Comparison of ENCODE assay signal across 25 mouse cellular contexts in the genomic region with DNA sequence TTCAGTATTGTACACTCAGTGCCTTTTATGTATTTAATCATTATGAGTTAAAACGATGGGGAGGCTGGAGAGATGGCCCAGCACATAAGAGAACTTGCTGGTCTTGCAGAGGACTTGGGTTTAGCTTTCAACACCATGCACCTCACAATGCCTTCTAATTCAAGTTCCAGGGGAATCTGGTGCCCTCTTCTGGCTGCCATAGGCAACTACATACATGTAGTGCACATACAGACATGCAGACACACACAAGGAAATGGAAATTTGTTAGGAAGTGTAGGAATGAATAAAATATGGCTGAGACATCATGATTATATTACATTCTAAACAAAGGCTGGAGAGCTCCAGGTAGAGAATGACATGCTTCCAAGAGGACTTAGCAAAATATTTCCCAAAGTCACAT.
DNase-seq lines count a peak whose midpoint lies in the region; ATAC-seq and TF ChIP-seq lines count a peak whose summit lies in the region.
"Had no signal": no experiment of that assay in that cellular context is flagged by ENCODE, and none has a peak within 500 bp of the region (broad histone marks: within the 10 kb centered on the region; RNA-seq: fewer than 3 reads in every experiment).

No protein-coding gene starts in this region.

- DNase-seq in lung, embryonic 14.5 days, result no peak
- no peak for DNase-seq in lung, adult 2 months
- peak; percentile 37 for DNase-seq in R1 (ENCODE audit: low read depth, low spot score)
- DNase-seq in left cerebral cortex, postnatal 14 days (ENCODE audit: low spot score in 2 of 2), result no peak
- DNase-seq: adrenal gland, postnatal 14 days; cerebellum, adult 11 months; cerebellum, adult 9-10 months; cerebellum, postnatal 36 days; gastrocnemius, postnatal 14 days; heart, postnatal 36 days; kidney, adult 18-20 months; midbrain, embryonic 14.5 days; thymus, postnatal 25 days had no signal

- no peak for TF ChIP-seq POLR2A in lung, adult 2 months (IDR thresholded peaks at IDR 0.05; ENCODE audit: borderline replicate concordance, extremely low read depth, low read depth, low read length)

- no peak for ATAC-seq in forebrain, embryonic 15.5 days (replicated peaks)
- ATAC-seq in forebrain, embryonic 16.5 days, result no peak
- ATAC-seq in intestine, postnatal 0 days, result no peak
- ATAC-seq in intestine, embryonic 16.5 days, result no peak
- ATAC-seq in lung, embryonic 14.5 days (ENCODE audit: insufficient read depth), result no peak

- intact Hi-C loops in left cerebral cortex, postnatal 14 days (cut with DNase I), result no loop called here

- no peaks in the 10 kb centered on the region for H3K4me1 ChIP-seq in forebrain, embryonic 15.5 days
- H3K4me1 ChIP-seq in forebrain, embryonic 16.5 days (replicated peaks; ENCODE audit: control insufficient read depth, insufficient read depth, low read length), result no peaks in the 10 kb centered on the region
- no peaks in the 10 kb centered on the region for H3K4me1 ChIP-seq in intestine, postnatal 0 days (replicated peaks; ENCODE audit: control insufficient read depth, insufficient read depth, low read length)
- H3K4me1 ChIP-seq in intestine, embryonic 16.5 days (ENCODE audit: control insufficient read depth, insufficient read depth, low read length), result no peaks in the 10 kb centered on the region
- H3K4me1 ChIP-seq in lung, embryonic 14.5 days (ENCODE audit: insufficient read depth), result no peaks in the 10 kb centered on the region; the same call in none of the 2 replicates
- H3K4me1 ChIP-seq in lung, adult 2 months (ENCODE audit: control insufficient read depth, insufficient read depth, low read length), result no peaks in the 10 kb centered on the region
- H3K4me1 ChIP-seq: hindbrain, embryonic 12.5 days; limb, embryonic 10.5 days; stomach, embryonic 15.5 days had no signal

- 0 out of 2 replicates have a peak, but pooled peaks cover 3% of the 10 kb centered on the region for H3K9me3 ChIP-seq in forebrain, embryonic 15.5 days
- no peaks in the 10 kb centered on the region for H3K9me3 ChIP-seq in forebrain, embryonic 16.5 days (ENCODE audit: control insufficient read depth, low read length)
- no peaks in the 10 kb centered on the region for H3K9me3 ChIP-seq in intestine, postnatal 0 days (ENCODE audit: control insufficient read depth)
- H3K9me3 ChIP-seq in intestine, embryonic 16.5 days (ENCODE audit: control insufficient read depth, low read length), result peaks cover 3% of the 10 kb centered on the region; the same call in 1 of the 2 replicates
- peaks cover 4% of the 10 kb centered on the region; the same call in 1 of the 2 replicates for H3K9me3 ChIP-seq in lung, embryonic 14.5 days (ENCODE audit: low read depth, low read length)
- H3K9me3 ChIP-seq: limb, embryonic 15.5 days; stomach, embryonic 15.5 days had no signal

- peak; percentile 26; the same call in 1 of the 2 replicates for TF ChIP-seq CTCF in intestine, postnatal 0 days (IDR thresholded peaks at IDR 0.05; ENCODE audit: low read depth)
- TF ChIP-seq CTCF in lung, embryonic 14.5 days (IDR thresholded peaks at IDR 0.05; ENCODE audit: low read depth), result peak; percentile 40
- TF ChIP-seq CTCF in lung, adult 2 months (IDR thresholded peaks at IDR 0.05; ENCODE audit: insufficient read depth, low read length), result no peak

- peak overlapping the region; percentile 86 for H3K27ac ChIP-seq in forebrain, embryonic 15.5 days (replicated peaks)
- no peak overlapping the region for H3K27ac ChIP-seq in forebrain, embryonic 16.5 days (ENCODE audit: low read length)
- no peak overlapping the region for H3K27ac ChIP-seq in intestine, postnatal 0 days (ENCODE audit: low read depth, low read length)
- no peak overlapping the region for H3K27ac ChIP-seq in intestine, embryonic 16.5 days (ENCODE audit: low read length)
- no peak overlapping the region for H3K27ac ChIP-seq in lung, embryonic 14.5 days (ENCODE audit: low read depth)
- H3K27ac ChIP-seq: hindbrain, embryonic 12.5 days; limb, embryonic 10.5 days; liver, embryonic 14.5 days; macrophage; stomach, embryonic 15.5 days had no signal

- WGBS in forebrain, embryonic 15.5 days, result 97% methylated on average over 1 of the region's 1 CpGs
- 100% methylated on average over 1 of the region's 1 CpGs for WGBS in forebrain, embryonic 16.5 days
- 94% methylated on average over 1 of the region's 1 CpGs for WGBS in intestine, postnatal 0 days
- 95% methylated on average over 1 of the region's 1 CpGs for WGBS in intestine, embryonic 16.5 days
- 95% methylated on average over 1 of the region's 1 CpGs for WGBS in lung, embryonic 14.5 days
- 95% methylated on average over 1 of the region's 1 CpGs for WGBS in lung, adult 2 months

- H3K27me3 ChIP-seq in forebrain, embryonic 15.5 days, result no peaks in the 10 kb centered on the region
- H3K27me3 ChIP-seq in forebrain, embryonic 16.5 days (replicated peaks; ENCODE audit: control insufficient read depth, insufficient read depth, low read length), result no peaks in the 10 kb centered on the region
- H3K27me3 ChIP-seq in intestine, postnatal 0 days (replicated peaks; ENCODE audit: control insufficient read depth, insufficient read depth, low read length), result no peaks in the 10 kb centered on the region
- no peaks in the 10 kb centered on the region for H3K27me3 ChIP-seq in intestine, embryonic 16.5 days (replicated peaks; ENCODE audit: control insufficient read depth, insufficient read depth, low read length)
- H3K27me3 ChIP-seq in lung, embryonic 14.5 days (ENCODE audit: insufficient read depth, low read length), result no peaks in the 10 kb centered on the region
- H3K27me3 ChIP-seq: CH12.LX; hindbrain, embryonic 12.5 days; limb, embryonic 15.5 days; stomach, embryonic 15.5 days had no signal

- no peak overlapping the region for H3K4me2 ChIP-seq in forebrain, embryonic 15.5 days (replicated peaks)
- no peak overlapping the region for H3K4me2 ChIP-seq in forebrain, embryonic 16.5 days (ENCODE audit: low read length)
- no peak overlapping the region for H3K4me2 ChIP-seq in intestine, postnatal 0 days (replicated peaks; ENCODE audit: low read depth)
- H3K4me2 ChIP-seq in intestine, embryonic 16.5 days (ENCODE audit: low read depth, low read length), result no peak overlapping the region
- no peak overlapping the region for H3K4me2 ChIP-seq in lung, embryonic 14.5 days
- H3K4me2 ChIP-seq: heart, embryonic 11.5 days; hindbrain, embryonic 12.5 days; limb, embryonic 15.5 days; stomach, embryonic 15.5 days had no signal

- H3K36me3 ChIP-seq in forebrain, embryonic 15.5 days, result no peaks in the 10 kb centered on the region
- no peaks in the 10 kb centered on the region for H3K36me3 ChIP-seq in forebrain, embryonic 16.5 days (ENCODE audit: control insufficient read depth, insufficient read depth)
- no peaks in the 10 kb centered on the region for H3K36me3 ChIP-seq in intestine, postnatal 0 days (ENCODE audit: control insufficient read depth, insufficient read depth)
- H3K36me3 ChIP-seq in intestine, embryonic 16.5 days (ENCODE audit: control insufficient read depth, insufficient read depth, low read length), result no peaks in the 10 kb centered on the region
- H3K36me3 ChIP-seq in lung, embryonic 14.5 days (ENCODE audit: insufficient read depth), result no peaks in the 10 kb centered on the region
- H3K36me3 ChIP-seq: hindbrain, embryonic 12.5 days; limb, embryonic 10.5 days; limb, embryonic 15.5 days; stomach, embryonic 15.5 days had no signal

- H3K4me3 ChIP-seq in forebrain, embryonic 15.5 days, result no peak overlapping the region
- H3K4me3 ChIP-seq in forebrain, embryonic 16.5 days (replicated peaks; ENCODE audit: low read length), result no peak overlapping the region
- H3K4me3 ChIP-seq in intestine, postnatal 0 days (ENCODE audit: low read depth, low read length), result no peak overlapping the region
- no peak overlapping the region for H3K4me3 ChIP-seq in intestine, embryonic 16.5 days (ENCODE audit: low read length)
- H3K4me3 ChIP-seq in lung, embryonic 14.5 days (ENCODE audit: low read depth, low read length), result no peak overlapping the region
- no peak overlapping the region for H3K4me3 ChIP-seq in lung, adult 2 months (replicated peaks; ENCODE audit: extremely low read depth, low read depth, low read length)
- H3K4me3 ChIP-seq: hindbrain, embryonic 12.5 days; limb, embryonic 10.5 days; limb, embryonic 15.5 days; stomach, embryonic 15.5 days had no signal

- no peak overlapping the region for H3K9ac ChIP-seq in forebrain, embryonic 15.5 days (replicated peaks)
- no peak overlapping the region for H3K9ac ChIP-seq in forebrain, embryonic 16.5 days (replicated peaks; ENCODE audit: low read depth, low read length)
- no peak overlapping the region for H3K9ac ChIP-seq in intestine, postnatal 0 days (ENCODE audit: low read depth, low read length)
- no peak overlapping the region for H3K9ac ChIP-seq in intestine, embryonic 16.5 days (ENCODE audit: low read depth, low read length)
- H3K9ac ChIP-seq in lung, embryonic 14.5 days, result no peak overlapping the region
- H3K9ac ChIP-seq: hindbrain, embryonic 12.5 days; limb, embryonic 15.5 days; liver, embryonic 14.5 days; stomach, embryonic 15.5 days had no signal
